Mouse (Mus musculus): ENCODE data around the gene Olfr700.
"Not testable (repeated sequence)": the region's sequence is repeated elsewhere in the genome, so short reads cannot be mapped to it uniquely, and the experiment has no call there.

Gene Olfr700

DNA sequence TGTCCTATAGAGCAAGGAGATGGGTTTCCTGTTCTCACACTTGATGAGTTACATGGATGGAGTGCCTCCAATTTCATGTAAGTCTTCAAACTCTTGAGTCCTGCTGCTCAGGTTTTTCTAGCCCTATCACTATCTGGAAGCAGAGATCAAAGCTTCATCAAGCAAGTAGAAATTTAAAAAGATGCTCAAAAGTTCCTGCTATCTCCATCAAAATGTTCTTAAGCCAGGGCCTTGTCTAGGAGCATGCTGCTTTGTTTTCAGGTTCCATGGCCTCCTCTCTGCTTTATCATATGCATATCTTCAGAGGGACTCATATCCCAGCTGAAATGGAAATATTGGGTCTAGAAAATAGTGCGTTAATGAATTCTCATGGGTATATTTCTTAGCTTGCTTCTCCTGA is at the start of gene Olfr700:
TSS of gene Olfr700 (minus strand) at position 101 of the 400 bp plus-strand sequence.
- no peak for DNase-seq (ENCODE audit: low spot score)

DNA sequence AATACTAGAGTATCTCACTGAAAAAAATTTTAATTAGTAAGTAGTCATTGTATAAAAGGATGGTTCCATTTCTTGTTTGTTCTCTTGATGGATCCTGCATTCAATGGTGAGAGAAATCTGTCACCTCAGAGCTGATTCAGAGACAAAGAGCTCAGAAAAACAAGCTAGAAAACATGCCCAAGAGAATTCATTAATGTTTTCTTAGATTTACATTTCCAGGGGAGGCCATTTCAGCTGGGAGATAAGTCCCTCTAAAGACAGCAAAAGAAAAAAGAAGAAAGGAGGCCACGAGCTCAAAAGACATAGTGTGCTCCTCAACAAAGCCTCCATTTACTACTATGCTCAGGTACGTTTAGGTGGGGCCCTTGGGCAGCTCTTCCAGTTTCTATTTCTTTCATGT is 34.4 kb upstream of the Olfr700 start, which contains the start of gene Olfr703:
TSS of gene Olfr703 (plus strand) at position 301 of the 400 bp plus-strand sequence.
- no peak for DNase-seq (ENCODE audit: low spot score)

DNA sequence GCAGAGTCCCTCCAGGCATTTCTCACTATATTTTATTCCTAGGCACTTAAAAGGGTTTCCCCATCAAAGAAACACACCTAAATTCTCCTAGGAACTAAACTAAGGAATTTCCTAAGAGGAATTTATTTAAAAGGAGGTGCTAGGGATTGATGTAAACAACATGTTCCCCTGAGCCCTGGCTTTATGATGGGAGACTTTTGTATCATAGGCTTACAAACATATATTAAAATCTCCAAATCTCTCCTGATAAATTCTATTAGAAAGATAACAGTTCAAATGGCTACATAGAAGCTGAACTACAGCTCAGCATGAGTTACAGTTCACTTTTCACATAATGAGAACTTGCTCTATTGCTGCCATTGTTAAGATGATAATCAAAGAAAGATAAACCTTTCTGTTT is 25.2 kb upstream of the Olfr700 start, which contains the start of gene Olfr702:
TSS of gene Olfr702 (minus strand) at position 101 of the 400 bp plus-strand sequence.
- DNase-seq (ENCODE audit: low spot score): no peak

DNA sequence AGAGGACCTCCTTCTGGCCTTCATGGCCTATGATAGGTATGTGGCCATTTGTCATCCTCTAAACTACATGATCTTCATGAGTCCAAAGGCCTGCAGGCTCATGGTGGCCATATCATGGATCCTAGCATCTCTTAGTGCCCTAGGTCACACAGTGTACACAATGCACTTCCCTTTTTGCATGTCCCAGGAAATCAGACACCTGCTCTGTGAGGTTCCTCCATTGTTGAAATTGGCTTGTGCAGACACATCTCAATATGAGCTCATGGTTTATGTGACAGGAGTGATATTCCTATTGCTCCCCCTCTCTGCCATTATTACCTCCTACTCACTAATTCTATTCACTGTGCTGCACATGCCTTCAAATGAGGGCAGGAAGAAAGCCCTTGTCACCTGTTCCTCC is 9.8 kb upstream of the Olfr700 start:
- no peak for DNase-seq (ENCODE audit: low spot score)

DNA sequence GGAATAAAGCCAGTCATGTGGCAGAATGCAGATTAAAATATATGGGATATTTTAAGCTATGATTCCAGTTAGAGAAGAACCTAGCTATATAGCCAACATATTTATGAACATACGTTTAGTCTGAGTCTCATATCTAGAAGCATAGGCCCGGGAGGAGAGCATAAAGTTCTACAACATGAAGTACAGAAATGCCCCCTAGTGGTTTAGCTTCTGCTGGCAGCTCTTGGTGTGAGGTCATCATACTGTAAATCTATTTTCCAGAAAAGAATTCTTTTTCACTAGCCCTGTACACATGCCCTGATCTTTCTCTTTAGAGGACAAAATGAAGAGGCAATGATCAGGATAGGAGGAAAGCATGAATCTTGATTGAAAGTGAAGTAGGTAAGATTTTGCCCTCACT is 7.1 kb upstream of the Olfr700 start:
- DNase-seq (ENCODE audit: low spot score): no peak

DNA sequence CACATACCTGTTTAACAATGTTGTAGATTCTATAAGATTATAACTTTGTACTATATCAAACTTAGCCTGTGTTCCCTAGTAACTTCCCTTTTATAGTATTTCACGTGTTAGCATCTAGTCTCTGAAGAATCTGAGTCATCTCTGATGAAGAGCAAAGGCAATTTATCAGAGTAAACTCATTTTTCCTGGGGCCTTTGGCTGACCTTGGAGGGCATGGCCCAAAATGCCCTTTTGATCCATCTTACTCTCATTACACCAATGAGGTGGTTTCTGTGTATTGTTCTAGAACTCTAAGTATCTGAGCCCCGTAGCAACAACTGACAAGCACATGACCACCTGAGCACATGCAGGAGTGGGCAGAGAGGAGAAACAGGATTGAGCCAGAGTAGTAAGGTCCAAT is 5.2 kb upstream of the Olfr700 start, which contains the start of gene Olfr701:
TSS of gene Olfr701 (plus strand) at position 301 of the 400 bp plus-strand sequence.
- DNase-seq (ENCODE audit: low spot score): no peak

DNA sequence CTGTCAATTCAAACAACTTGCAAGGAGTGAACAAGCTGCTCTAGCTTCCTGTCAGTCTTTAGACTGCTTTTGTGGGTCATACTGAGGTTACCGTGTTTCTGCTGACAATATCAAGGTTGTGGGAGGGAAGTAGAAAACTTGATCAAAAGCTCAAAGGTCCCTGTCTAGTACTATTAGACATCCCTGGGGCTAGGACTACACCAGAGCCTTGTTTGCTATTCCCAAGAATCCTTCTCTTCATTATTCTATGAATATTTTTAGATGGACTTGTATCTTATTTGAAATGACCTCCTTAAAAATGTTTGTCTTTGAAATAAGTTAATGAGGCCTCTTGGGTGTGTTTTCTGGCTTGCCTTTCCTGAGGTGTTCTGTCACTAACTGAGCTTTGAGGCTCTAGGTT is 15.5 kb downstream of the Olfr700 start, which contains the start of gene Olfr699:
TSS of gene Olfr699 (minus strand) at position 101 of the 400 bp plus-strand sequence.
- DNase-seq (ENCODE audit: low spot score): no peak

DNA sequence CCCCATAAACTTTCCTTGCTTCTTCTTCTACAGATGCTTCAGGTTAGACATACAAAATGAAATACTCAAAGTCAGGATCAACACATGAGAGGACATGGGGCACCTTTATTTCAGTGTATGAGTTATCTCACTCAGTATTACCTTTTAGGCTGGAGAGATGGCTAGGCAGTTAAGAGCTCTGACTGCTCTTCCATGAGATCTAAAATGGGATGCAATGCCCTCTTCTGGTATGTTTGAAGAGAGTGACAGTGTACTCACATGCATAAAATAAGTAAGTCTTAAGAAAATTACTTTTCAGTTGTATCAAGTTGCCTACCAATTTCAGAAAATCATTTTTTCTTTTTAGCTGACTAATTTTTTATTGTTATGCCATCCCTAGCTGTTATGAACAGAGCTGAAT is 20.3 kb downstream of the Olfr700 start:
- no peak for DNase-seq (ENCODE audit: low spot score)

DNA sequence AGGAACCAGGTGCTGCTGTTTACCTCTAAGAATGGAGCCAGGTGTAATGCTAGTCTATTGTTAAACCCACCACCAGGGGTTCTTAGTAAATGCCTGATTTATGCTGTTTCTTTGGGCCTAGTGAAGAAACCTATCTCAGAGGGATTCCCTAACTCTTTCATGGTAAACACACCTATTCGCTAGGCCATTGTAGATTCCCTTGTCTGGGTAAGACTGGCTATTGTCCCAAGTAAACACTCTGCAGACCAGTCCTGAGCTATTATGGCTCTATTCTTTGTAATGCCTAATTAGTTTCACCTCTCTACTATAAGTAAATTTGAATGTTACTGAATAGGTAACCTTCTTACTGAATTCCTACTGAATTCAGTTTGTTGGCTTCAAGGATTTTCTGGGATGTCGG is 47.6 kb downstream of the Olfr700 start:
- not testable (repeated sequence) for DNase-seq (ENCODE audit: low spot score)

DNA sequence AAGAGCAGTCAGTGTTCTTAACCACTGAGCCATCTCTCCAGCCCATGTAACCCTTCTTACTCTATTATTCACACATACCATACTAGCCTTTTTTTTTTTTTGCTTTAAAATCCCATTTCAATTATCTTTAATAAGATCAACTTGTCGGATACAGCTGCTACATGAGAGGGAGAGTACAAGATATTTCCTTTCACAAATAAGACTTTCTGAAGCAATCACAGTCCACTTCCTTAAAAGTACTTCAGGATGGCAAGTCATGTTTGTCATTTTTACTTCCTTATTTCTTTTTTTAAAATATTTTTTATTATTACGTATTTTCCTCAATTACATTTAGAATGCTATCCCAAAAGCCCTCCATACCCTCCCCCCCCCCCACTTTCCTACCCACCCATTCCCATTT is 49.8 kb downstream of the Olfr700 start:
- no peak for DNase-seq (ENCODE audit: low spot score)

Data from ovary, adult 18-20 months (tissue).